Mouse (Mus musculus) CH12.LX (cell line): ENCODE data around the gene Dnajb13.

Source experiments
- ETS1 ChIP-seq: conservative IDR thresholded peaks from 2 replicates; pipeline ENCODE4 v1.6.1; 2012; ENCODE audit warnings: low read depth, mild to moderate bottlenecking, inconsistent platforms, low read length, improper control_type of control experiment, moderate library complexity
- TCF12 ChIP-seq: IDR thresholded peaks from 2 replicates; pipeline ENCODE4 v1.6.1; 2014; ENCODE audit warnings: low read depth, mild to moderate bottlenecking, inconsistent platforms, low read length, improper control_type of control experiment

GRCm38 (mm10) chr7:100458153-100458552, 56.6 kb downstream of the Dnajb13 start:
- no peak for TF ChIP-seq TCF12
- no peak for TF ChIP-seq ETS1
